Mouse (Mus musculus): ENCODE data around the gene Casp14.

GRCm38 (mm10) chr10:78745453-78746232 is 27.5 kb upstream of the Casp14 start:
- TF ChIP-seq CTCF (IDR thresholded peaks at IDR 0.05; ENCODE audit: control insufficient read depth, insufficient read depth, insufficient replicate concordance, low read depth, low read length): no peak
- no peak for TF ChIP-seq POLR2A (IDR thresholded peaks at IDR 0.05; ENCODE audit: control insufficient read depth, low read depth, low read length)

Data from testis, adult 2 months (tissue).